Mouse (Mus musculus) neural tube, embryonic 14.5 days (tissue): ENCODE measurements at regions not wholly inside any gene's neighbourhood (a gene's known extent, or its start where the extent isn't known, plus 50 kb on each side); places are given as distances from the start of the nearest gene placed in this dataset.
"Not testable (repeated sequence)": the region's sequence is repeated elsewhere in the genome, so short reads cannot be mapped to it uniquely, and the experiment has no call there.

Experiments used
- ATAC-seq: fragments of 200-750 bp; cut with Nextera tagmentation; 2 replicates; pipeline ENCODE4 v1.8.0; 2017; ENCODE audit warnings: low read depth, mild to moderate bottlenecking, moderate TSS enrichment, moderate library complexity
- H3K27ac ChIP-seq: fragments of 300-500 bp; sonication (generic); 2 replicates; pipeline ENCODE4 v1.5.1; 2014; ENCODE audit warnings: low read depth, mild to moderate bottlenecking, control low read depth, low read length, moderate library complexity, mixed read lengths
- H3K27me3 ChIP-seq: fragments of 300-500 bp; sonication (generic); 2 replicates; pipeline ENCODE4 v1.6.1; 2014; ENCODE audit warnings: low read length; ENCODE audit not compliant: control insufficient read depth, insufficient read depth
- H3K36me3 ChIP-seq: fragments of 300-500 bp; sonication (generic); 2 replicates; pipeline ENCODE4 v1.6.1; 2014; ENCODE audit warnings: low read length, mixed read lengths; ENCODE audit not compliant: control insufficient read depth, insufficient read depth
- H3K4me1 ChIP-seq: fragments of 300-500 bp; sonication (generic); 2 replicates; pipeline ENCODE4 v1.6.1; 2014; ENCODE audit warnings: low read length; ENCODE audit not compliant: control insufficient read depth, insufficient read depth
- H3K4me2 ChIP-seq: fragments of 300-500 bp; sonication (generic); 2 replicates; pipeline ENCODE4 v1.6.1; 2014; ENCODE audit warnings: mild to moderate bottlenecking, low read depth, low read length, control low read depth
- H3K4me3 ChIP-seq: fragments of 300-500 bp; sonication (generic); 2 replicates; pipeline ENCODE4 v1.5.1; 2014; ENCODE audit warnings: low read depth, low read length, control low read depth, mixed read lengths
- H3K9ac ChIP-seq: fragments of 300-500 bp; sonication (generic); replicated peaks from 2 replicates; pipeline ENCODE4 v1.6.1; 2014; ENCODE audit warnings: low read depth, mild to moderate bottlenecking, control low read depth, low read length, mixed read lengths
- H3K9me3 ChIP-seq: fragments of 300-500 bp; sonication (generic); 2 replicates; pipeline ENCODE4 v1.6.1; 2016; ENCODE audit warnings: low read length; ENCODE audit not compliant: control insufficient read depth
- WGBS: fragments of 180-500 bp; shearing (Covaris S2); extraction: QIAGEN DNeasy Blood & Tissue Kit; methylation state at CpG from one replicate; pipeline ENCODE4 v1.1.7; 2014; 5-methylcytosine and 5-hydroxymethylcytosine counted together

- Histone ChIP-seq H3K4me2 (no peak overlapping the region), H3K27me3 (no peaks in the 10 kb centered on the region), H3K4me1 (no peaks in the 10 kb centered on the region), H3K9ac (no peak overlapping the region), H3K9me3 (no peaks in the 10 kb centered on the region), H3K27ac (no peak overlapping the region), H3K36me3 (no peaks in the 10 kb centered on the region), H3K4me3 (no peak overlapping the region)
- no peak for ATAC-seq
- 41% methylated on average over 6 of the region's 6 CpGs for WGBS
Measured at GRCm38 (mm10) chr7:82082883-82083282, 90.8 kb upstream of the Sh3gl3 start.

- Histone ChIP-seq H3K27ac (no peak overlapping the region), H3K4me2 (no peak overlapping the region), H3K9me3 (no peaks in the 10 kb centered on the region), H3K4me3 (no peak overlapping the region), H3K36me3 (no peaks in the 10 kb centered on the region), H3K9ac (no peak overlapping the region), H3K27me3 (no peaks in the 10 kb centered on the region), H3K4me1 (no peaks in the 10 kb centered on the region)
- no peak for ATAC-seq
- 75% methylated on average over 10 of the region's 10 CpGs for WGBS
Measured at GRCm38 (mm10) chr7:82084473-82084872, 89.2 kb upstream of the Sh3gl3 start.

- H3K4me1 ChIP-seq: no peaks in the 10 kb centered on the region
- no peaks in the 10 kb centered on the region for H3K9me3 ChIP-seq
- no peak overlapping the region for H3K27ac ChIP-seq
- no peak overlapping the region for H3K4me3 ChIP-seq
- ATAC-seq: no peak
- no peaks in the 10 kb centered on the region for H3K27me3 ChIP-seq
- H3K36me3 ChIP-seq: no peaks in the 10 kb centered on the region
- WGBS: 81% methylated on average over 4 of the region's 4 CpGs
- no peak overlapping the region for H3K9ac ChIP-seq
- no peak overlapping the region for H3K4me2 ChIP-seq
Measured at GRCm38 (mm10) chr7:82085205-82085604, 88.4 kb upstream of the Sh3gl3 start.

- Histone ChIP-seq H3K4me1 (no peaks in the 10 kb centered on the region), H3K27ac (no peak overlapping the region), H3K36me3 (no peaks in the 10 kb centered on the region), H3K9me3 (no peaks in the 10 kb centered on the region), H3K27me3 (no peaks in the 10 kb centered on the region), H3K4me2 (no peak overlapping the region), H3K9ac (no peak overlapping the region), H3K4me3 (no peak overlapping the region)
- 66% methylated on average over 6 of the region's 6 CpGs for WGBS
- no peak for ATAC-seq
Measured at GRCm38 (mm10) chr7:82098136-82098535, 75.5 kb upstream of the Sh3gl3 start.

GRCm38 (mm10) chr7:82101314-82101713 is 72.3 kb upstream of the Sh3gl3 start:
- 94% methylated on average over 2 of the region's 2 CpGs for WGBS
- Histone ChIP-seq H3K27ac (no peak overlapping the region), H3K36me3 (no peaks in the 10 kb centered on the region), H3K4me1 (no peaks in the 10 kb centered on the region), H3K4me2 (no peak overlapping the region), H3K9ac (no peak overlapping the region), H3K9me3 (no peaks in the 10 kb centered on the region), H3K4me3 (no peak overlapping the region), H3K27me3 (no peaks in the 10 kb centered on the region)
- no peak for ATAC-seq

- no peaks in the 10 kb centered on the region for H3K27me3 ChIP-seq
- no peak overlapping the region for H3K4me3 ChIP-seq
- ATAC-seq: no peak
- no peaks in the 10 kb centered on the region for H3K9me3 ChIP-seq
- no peaks in the 10 kb centered on the region for H3K4me1 ChIP-seq
- no peaks in the 10 kb centered on the region for H3K36me3 ChIP-seq
- H3K9ac ChIP-seq: no peak overlapping the region
- no peak overlapping the region for H3K27ac ChIP-seq
- WGBS: 90% methylated on average over 5 of the region's 5 CpGs
- no peak overlapping the region for H3K4me2 ChIP-seq
Measured at GRCm38 (mm10) chr7:82105631-82106030, 68.0 kb upstream of the Sh3gl3 start.

- not testable (repeated sequence) for H3K27ac ChIP-seq, H3K36me3 ChIP-seq, H3K27me3 ChIP-seq, H3K9ac ChIP-seq, H3K4me3 ChIP-seq, H3K9me3 ChIP-seq, H3K4me2 ChIP-seq, ATAC-seq, H3K4me1 ChIP-seq
Measured at GRCm38 (mm10) chr7:82109141-82109540, 64.5 kb upstream of the Sh3gl3 start.

GRCm38 (mm10) chr7:82109550-82109949 is 64.1 kb upstream of the Sh3gl3 start:
- Histone ChIP-seq H3K36me3 (no peaks in the 10 kb centered on the region), H3K27me3 (no peaks in the 10 kb centered on the region), H3K4me2 (no peak overlapping the region), H3K27ac (no peak overlapping the region), H3K9ac (no peak overlapping the region), H3K9me3 (no peaks in the 10 kb centered on the region), H3K4me3 (no peak overlapping the region), H3K4me1 (no peaks in the 10 kb centered on the region)
- ATAC-seq: no peak
- 73% methylated on average over 5 of the region's 5 CpGs for WGBS

- Histone ChIP-seq H3K27ac (no peak overlapping the region), H3K9me3 (no peaks in the 10 kb centered on the region), H3K4me1 (no peaks in the 10 kb centered on the region), H3K4me3 (no peak overlapping the region), H3K4me2 (no peak overlapping the region), H3K9ac (no peak overlapping the region), H3K36me3 (no peaks in the 10 kb centered on the region), H3K27me3 (no peaks in the 10 kb centered on the region)
- ATAC-seq: no peak
- 87% methylated on average over 8 of the region's 8 CpGs for WGBS
Measured at GRCm38 (mm10) chr7:82109977-82110376, 63.7 kb upstream of the Sh3gl3 start.

GRCm38 (mm10) chr7:82112046-82112445 is 61.6 kb upstream of the Sh3gl3 start:
- no peak for ATAC-seq
- H3K27me3 ChIP-seq: no peaks in the 10 kb centered on the region
- no peak overlapping the region for H3K4me3 ChIP-seq
- no peak overlapping the region for H3K9ac ChIP-seq
- no peak overlapping the region for H3K4me2 ChIP-seq
- H3K9me3 ChIP-seq: no peaks in the 10 kb centered on the region
- no peaks in the 10 kb centered on the region for H3K4me1 ChIP-seq
- no peak overlapping the region for H3K27ac ChIP-seq
- no peaks in the 10 kb centered on the region for H3K36me3 ChIP-seq
- whole genome bisulfite sequencing: 73% methylated on average over 6 of the region's 6 CpGs
